Mouse (Mus musculus) embryonic facial prominence, embryonic 12.5 days (tissue): Measurements from ENCODE around the gene Itih1. TPM values are rescaled to one million over a fixed set of nuclear protein-coding genes. Genes with fewer than 3 reads are reported as not detected.

Experiments used
- ATAC-seq: fragments of 200-750 bp; cut with Nextera tagmentation; 2 replicates; pipeline ENCODE4 v1.8.0; 2017; ENCODE audit not compliant: insufficient number of reproducible peaks, insufficient read depth, low FRiP score, low TSS enrichment
- H3K27ac ChIP-seq: fragments of 300-500 bp; sonication (generic); 2 replicates; pipeline ENCODE4 v1.5.1; 2016; ENCODE audit warnings: mild to moderate bottlenecking
- H3K27me3 ChIP-seq: fragments of 300-500 bp; sonication (generic); 2 replicates; pipeline ENCODE4 v1.6.1; 2016; ENCODE audit warnings: mild to moderate bottlenecking, moderate library complexity
- H3K36me3 ChIP-seq: fragments of 300-500 bp; sonication (generic); 2 replicates; pipeline ENCODE4 v1.6.1; 2016; ENCODE audit warnings: mild to moderate bottlenecking
- H3K4me1 ChIP-seq: fragments of 300-500 bp; sonication (generic); 2 replicates; pipeline ENCODE4 v1.6.1; 2016
- H3K4me2 ChIP-seq: fragments of 300-500 bp; sonication (generic); replicated peaks from 2 replicates; pipeline ENCODE4 v1.6.1; 2016; ENCODE audit warnings: mild to moderate bottlenecking, moderate library complexity
- H3K4me3 ChIP-seq: fragments of 300-500 bp; sonication (generic); 2 replicates; pipeline ENCODE4 v1.5.1; 2016; ENCODE audit warnings: mild to moderate bottlenecking
- H3K9ac ChIP-seq: fragments of 300-500 bp; sonication (generic); 2 replicates; pipeline ENCODE4 v1.6.1; 2016; ENCODE audit warnings: mild to moderate bottlenecking, moderate library complexity
- H3K9me3 ChIP-seq: fragments of 300-500 bp; sonication (generic); 2 replicates; pipeline ENCODE4 v1.6.1; 2016; ENCODE audit warnings: mild to moderate bottlenecking, moderate library complexity
- WGBS: fragments of 180-500 bp; shearing (Covaris S2); methylation state at CpG from one replicate; pipeline ENCODE4 v1.1.7; 2016; 5-methylcytosine and 5-hydroxymethylcytosine counted together
- polyA plus RNA-seq: library from polyadenylated mRNA; unstranded; fragments of >200 nt; fragmentation: Nextera tagmentation; extraction: Ambion mirVana; gene quantifications from 2 replicates; pipeline ENCODE4 v1.2.1, GENCODE M21; 2016

The Itih1 gene
- polyA plus RNA-seq, 1 experiment from 2014 or later, result not detected

GRCm38 (mm10) chr14:30930386-30930785 lies 12.7 kb downstream of the Itih1 start:
- no peaks in the 10 kb centered on the region for H3K36me3 ChIP-seq
- H3K4me3 ChIP-seq, result no peak overlapping the region
- no peak overlapping the region for H3K27ac ChIP-seq
- no peaks in the 10 kb centered on the region for H3K9me3 ChIP-seq
- H3K9ac ChIP-seq, result no peak overlapping the region
- no peak for ATAC-seq
- WGBS, result 86% methylated on average over 4 of the region's 4 CpGs
- H3K4me1 ChIP-seq, result no peaks in the 10 kb centered on the region
- no peaks in the 10 kb centered on the region for H3K27me3 ChIP-seq
- H3K4me2 ChIP-seq, result no peak overlapping the region

GRCm38 (mm10) chr14:30925492-30925891 lies 17.6 kb downstream of the Itih1 start:
- H3K27ac ChIP-seq, result no peak overlapping the region
- no peaks in the 10 kb centered on the region for H3K36me3 ChIP-seq
- no peaks in the 10 kb centered on the region for H3K27me3 ChIP-seq
- H3K9ac ChIP-seq, result no peak overlapping the region
- no peak overlapping the region for H3K4me3 ChIP-seq
- 92% methylated on average over 3 of the region's 3 CpGs for WGBS
- H3K9me3 ChIP-seq, result no peaks in the 10 kb centered on the region
- ATAC-seq, result no peak
- no peak overlapping the region for H3K4me2 ChIP-seq
- peaks cover 3% of the 10 kb centered on the region; the same call in 1 of the 2 replicates for H3K4me1 ChIP-seq

DNA sequence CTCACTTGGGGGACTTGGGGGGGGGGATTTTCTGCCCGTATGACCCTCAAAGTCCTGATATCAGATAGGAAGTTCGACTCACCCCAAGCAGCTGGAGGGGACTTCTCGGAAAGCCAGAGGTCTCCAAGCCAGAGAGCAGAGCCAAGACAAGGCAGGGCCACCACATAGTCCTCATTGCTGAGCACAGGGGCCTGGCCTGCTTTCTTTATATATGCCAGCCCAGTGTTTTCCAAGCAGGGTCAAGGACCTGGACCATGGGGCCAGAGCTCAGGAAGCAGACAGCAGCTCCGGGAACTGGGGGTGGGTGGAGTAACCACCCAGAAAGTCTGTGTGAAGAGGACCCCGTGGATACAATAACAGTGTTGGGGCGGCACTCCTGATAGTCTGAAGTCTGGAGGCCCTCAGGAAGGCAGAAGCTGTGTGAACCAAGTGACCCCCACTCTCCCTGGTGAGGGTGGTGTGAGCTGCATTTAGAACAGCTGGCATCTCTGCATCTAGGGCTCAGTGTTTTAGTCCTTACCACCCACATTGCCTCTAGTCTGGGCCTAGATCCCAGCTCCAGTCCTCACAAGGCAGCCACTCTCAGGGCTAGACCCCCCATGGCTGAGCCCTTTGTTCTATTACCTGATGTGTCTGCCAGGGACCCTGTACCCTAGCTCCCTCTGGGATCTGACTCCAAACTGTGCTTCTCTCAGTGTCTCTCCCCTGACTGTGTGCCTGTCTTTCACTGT lies 19.5 kb downstream of the Itih1 start, which contains the start of gene Itih3:
TSS of gene Itih3 (minus strand) at position 386 of the 731 bp plus-strand sequence.
- no peak within 1 kb of the TSS for H3K27ac ChIP-seq
- ATAC-seq, result no peak
- no peak within 1 kb of the TSS for H3K4me3 ChIP-seq
- 66% methylated on average over 6 of the region's 6 CpGs for WGBS
- H3K4me2 ChIP-seq, result no peak within 1 kb of the TSS
- no peaks in the 10 kb centered on the region for H3K27me3 ChIP-seq
- no peak within 1 kb of the TSS for H3K9ac ChIP-seq
- H3K9me3 ChIP-seq, result no peaks in the 10 kb centered on the region
- H3K36me3 ChIP-seq, result no peaks in the 10 kb centered on the region
- H3K4me1 ChIP-seq, result peaks cover 3% of the 10 kb centered on the region; the same call in 1 of the 2 replicates

- H3K4me1 ChIP-seq, result peaks cover 3% of the 10 kb centered on the region; the same call in 1 of the 2 replicates
- no peak for ATAC-seq
- H3K9me3 ChIP-seq, result no peaks in the 10 kb centered on the region
- H3K9ac ChIP-seq, result no peak overlapping the region
- H3K27ac ChIP-seq, result no peak overlapping the region
- no peak overlapping the region for H3K4me2 ChIP-seq
- no peaks in the 10 kb centered on the region for H3K36me3 ChIP-seq
- no peak overlapping the region for H3K4me3 ChIP-seq
- WGBS, result 63% methylated on average over 8 of the region's 8 CpGs
- no peaks in the 10 kb centered on the region for H3K27me3 ChIP-seq
These were observed 20.9 kb downstream of the Itih1 start for GRCm38 (mm10) chr14:30922053-30922670.

DNA sequence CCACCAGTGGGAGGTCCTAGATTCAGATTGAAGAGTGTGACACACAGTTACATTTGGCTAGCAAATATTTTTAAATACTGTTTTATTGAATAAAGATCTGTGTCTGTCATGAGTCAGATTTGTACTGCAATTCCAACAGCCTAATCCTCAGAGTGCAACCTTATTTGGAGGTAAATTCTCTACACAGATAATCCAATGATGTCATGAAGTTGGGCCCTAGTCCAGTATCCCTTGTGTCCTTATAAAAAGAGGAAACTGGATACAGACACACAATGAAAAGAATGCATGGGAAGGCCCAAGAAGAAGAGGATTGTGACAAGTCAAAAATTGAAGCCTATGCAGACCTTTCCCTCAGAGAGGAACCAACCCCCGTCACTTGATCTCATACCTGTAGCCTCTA lies 26.6 kb downstream of the Itih1 start:
- 75% methylated on average over 1 of the region's 1 CpGs for WGBS
- H3K36me3 ChIP-seq, result no peaks in the 10 kb centered on the region
- no peaks in the 10 kb centered on the region for H3K4me1 ChIP-seq
- no peak overlapping the region for H3K27ac ChIP-seq
- H3K4me2 ChIP-seq, result no peak overlapping the region
- no peak for ATAC-seq
- H3K4me3 ChIP-seq, result no peak overlapping the region
- H3K9me3 ChIP-seq, result no peaks in the 10 kb centered on the region
- H3K27me3 ChIP-seq, result no peaks in the 10 kb centered on the region
- H3K9ac ChIP-seq, result no peak overlapping the region

DNA sequence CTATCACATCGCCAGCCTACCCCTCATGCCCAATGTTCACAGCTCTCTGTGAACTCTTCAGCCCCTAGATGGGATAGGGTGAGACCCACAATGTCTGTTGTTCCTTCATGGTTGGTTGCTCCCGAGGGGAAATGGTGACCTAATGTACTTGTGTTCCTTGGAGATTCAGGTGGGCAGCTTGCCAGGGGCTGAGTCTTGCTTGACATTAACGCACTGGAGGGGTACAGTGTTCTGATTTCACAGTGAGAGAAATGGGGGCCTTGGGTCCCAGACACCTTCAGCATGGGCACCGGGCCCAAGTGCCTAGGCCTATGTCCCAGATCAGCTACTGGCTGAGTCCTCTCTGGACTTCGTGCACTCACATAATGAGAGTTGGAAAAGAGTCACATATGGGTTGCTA lies 29.7 kb downstream of the Itih1 start:
- 87% methylated on average over 5 of the region's 5 CpGs for WGBS
- no peak overlapping the region for H3K27ac ChIP-seq
- ATAC-seq, result no peak
- H3K4me1 ChIP-seq, result no peaks in the 10 kb centered on the region
- H3K9ac ChIP-seq, result no peak overlapping the region
- no peak overlapping the region for H3K4me2 ChIP-seq
- no peaks in the 10 kb centered on the region for H3K9me3 ChIP-seq
- H3K4me3 ChIP-seq, result no peak overlapping the region
- no peaks in the 10 kb centered on the region for H3K27me3 ChIP-seq
- H3K36me3 ChIP-seq, result no peaks in the 10 kb centered on the region

- ATAC-seq, result no peak
- 82% methylated on average over 8 of the region's 8 CpGs for WGBS
- Histone ChIP-seq H3K4me2 (no peak overlapping the region), H3K36me3 (no peaks in the 10 kb centered on the region), H3K27me3 (no peaks in the 10 kb centered on the region), H3K9ac (no peak overlapping the region), H3K4me3 (no peak overlapping the region), H3K4me1 (no peaks in the 10 kb centered on the region), H3K27ac (no peak overlapping the region), H3K9me3 (no peaks in the 10 kb centered on the region)
These were observed 30.4 kb downstream of the Itih1 start for GRCm38 (mm10) chr14:30912641-30913040.

GRCm38 (mm10) chr14:30911141-30911540 lies 31.9 kb downstream of the Itih1 start:
- Histone ChIP-seq H3K4me1 (no peaks in the 10 kb centered on the region), H3K4me3 (no peak overlapping the region), H3K9ac (no peak overlapping the region), H3K27me3 (no peaks in the 10 kb centered on the region), H3K36me3 (no peaks in the 10 kb centered on the region), H3K4me2 (no peak overlapping the region), H3K27ac (no peak overlapping the region), H3K9me3 (no peaks in the 10 kb centered on the region)
- WGBS, result 90% methylated on average over 8 of the region's 8 CpGs
- no peak for ATAC-seq

GRCm38 (mm10) chr14:30907814-30908265 lies 35.2 kb downstream of the Itih1 start:
- H3K4me1 ChIP-seq, result no peaks in the 10 kb centered on the region
- 86% methylated on average over 3 of the region's 3 CpGs for WGBS
- H3K4me2 ChIP-seq, result no peak overlapping the region
- no peak overlapping the region for H3K4me3 ChIP-seq
- no peak overlapping the region for H3K9ac ChIP-seq
- H3K9me3 ChIP-seq, result no peaks in the 10 kb centered on the region
- ATAC-seq, result no peak
- no peak overlapping the region for H3K27ac ChIP-seq
- H3K27me3 ChIP-seq, result no peaks in the 10 kb centered on the region
- no peaks in the 10 kb centered on the region for H3K36me3 ChIP-seq

- no peak for ATAC-seq
- no peak overlapping the region for H3K27ac ChIP-seq
- no peaks in the 10 kb centered on the region for H3K4me1 ChIP-seq
- H3K4me3 ChIP-seq, result no peak overlapping the region
- 93% methylated on average over 6 of the region's 6 CpGs for WGBS
- no peaks in the 10 kb centered on the region for H3K9me3 ChIP-seq
- H3K27me3 ChIP-seq, result no peaks in the 10 kb centered on the region
- no peaks in the 10 kb centered on the region for H3K36me3 ChIP-seq
- no peak overlapping the region for H3K4me2 ChIP-seq
- H3K9ac ChIP-seq, result no peak overlapping the region
These were observed 37.1 kb downstream of the Itih1 start for GRCm38 (mm10) chr14:30906001-30906400.

DNA sequence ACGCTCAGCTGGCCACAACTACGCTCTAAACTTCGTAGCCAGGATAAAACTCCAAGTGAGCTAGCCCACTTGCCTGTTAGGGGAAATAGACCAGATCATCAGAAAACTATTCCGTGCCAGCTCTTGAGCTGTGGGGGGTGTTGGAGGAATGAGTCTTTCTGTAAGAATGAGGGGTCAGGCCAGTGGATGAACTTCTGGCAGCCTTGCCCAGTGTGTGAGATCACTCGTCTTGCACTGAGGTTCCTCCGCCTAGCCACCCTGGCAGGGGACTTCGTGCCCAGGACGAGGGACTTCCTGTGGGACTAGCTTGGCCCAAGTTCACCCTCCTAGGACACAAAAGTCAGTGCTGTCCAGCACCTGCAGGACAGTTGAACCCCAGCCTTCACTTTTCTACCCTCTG lies 38.8 kb downstream of the Itih1 start:
- no peak overlapping the region for H3K4me2 ChIP-seq
- ATAC-seq, result no peak
- no peaks in the 10 kb centered on the region for H3K27me3 ChIP-seq
- H3K4me3 ChIP-seq, result no peak overlapping the region
- H3K36me3 ChIP-seq, result no peaks in the 10 kb centered on the region
- no peak overlapping the region for H3K27ac ChIP-seq
- 87% methylated on average over 8 of the region's 8 CpGs for WGBS
- H3K9ac ChIP-seq, result no peak overlapping the region
- H3K4me1 ChIP-seq, result no peaks in the 10 kb centered on the region
- no peaks in the 10 kb centered on the region for H3K9me3 ChIP-seq

- H3K4me1 ChIP-seq, result no peaks in the 10 kb centered on the region
- no peak overlapping the region for H3K4me2 ChIP-seq
- no peak for ATAC-seq
- H3K27me3 ChIP-seq, result no peaks in the 10 kb centered on the region
- no peak overlapping the region for H3K9ac ChIP-seq
- 49% methylated on average over 3 of the region's 3 CpGs for WGBS
- no peaks in the 10 kb centered on the region for H3K36me3 ChIP-seq
- H3K27ac ChIP-seq, result no peak overlapping the region
- no peak overlapping the region for H3K4me3 ChIP-seq
- H3K9me3 ChIP-seq, result no peaks in the 10 kb centered on the region
These were observed 40.1 kb downstream of the Itih1 start for GRCm38 (mm10) chr14:30903036-30903435.
